Mouse (Mus musculus): ENCODE measurements around the gene Maml3.

GRCm38 (mm10) chr3:51915415-51915814, 189.5 kb downstream of the Maml3 start:
- TF ChIP-seq CTCF (IDR thresholded peaks at IDR 0.05) = no peak
- TF ChIP-seq EP300 (IDR thresholded peaks at IDR 0.05) = no peak

All from lung, postnatal 0 days (tissue).